Mouse (Mus musculus): Measurements from ENCODE around the gene Gm43191. TPM values are rescaled to one million over a fixed set of nuclear protein-coding genes. Genes with fewer than 3 reads are reported as not detected.
A peak's percentile ranks its signal among the peaks of the same experiment; 100 is the strongest.

Gene Gm43191
- polyA plus RNA-seq, 1 experiment: not detected

DNA sequence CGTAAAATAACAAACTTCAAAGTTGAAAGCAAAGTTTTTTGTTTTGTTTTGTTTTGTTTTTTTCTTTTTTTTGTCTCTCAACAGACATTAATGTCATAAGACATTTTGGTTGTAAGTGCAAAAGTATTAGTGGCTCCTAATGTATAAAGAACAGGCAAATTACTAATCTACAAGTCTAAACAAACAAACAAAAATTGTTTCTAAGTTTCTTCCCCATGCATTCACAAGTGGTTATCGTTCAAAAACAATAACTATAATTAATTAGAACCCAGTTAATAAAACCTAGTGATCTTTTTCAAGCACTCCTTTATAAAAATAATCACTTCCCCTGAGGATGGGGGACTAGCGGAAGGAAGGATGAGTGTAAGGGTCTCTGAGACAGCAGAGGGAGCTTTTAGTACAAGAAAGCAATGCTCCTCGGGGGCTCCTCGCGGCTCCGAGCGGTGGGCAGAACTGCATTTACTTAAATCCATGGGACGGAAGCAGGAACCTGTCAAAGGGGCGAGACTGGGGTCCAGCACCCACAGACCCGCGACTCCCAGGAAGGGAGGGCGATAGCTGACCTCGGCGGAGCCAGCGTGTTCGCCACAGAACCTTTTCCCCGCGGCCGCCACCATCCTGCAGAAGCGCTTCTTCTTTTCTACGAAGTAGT is 86.9 kb downstream of the Gm43191 start:
- Histone ChIP-seq H3K4me3 (replicated peaks) (peak overlapping the region; percentile 74), H3K4me1 (ENCODE audit: control insufficient read depth) (peaks cover 35% of the 10 kb centered on the region), H3K27me3 (ENCODE audit: control insufficient read depth) (no peaks in the 10 kb centered on the region), H3K9me3 (ENCODE audit: control insufficient read depth, low read length) (no peaks in the 10 kb centered on the region), H3K36me3 (ENCODE audit: control insufficient read depth) (peaks cover 47% of the 10 kb centered on the region)
- TF ChIP-seq GATA1 (IDR thresholded peaks at IDR 0.05; ENCODE audit: low read length): no peak
- no peak for TF ChIP-seq TAL1 (IDR thresholded peaks at IDR 0.05; ENCODE audit: low read length)

Other genes with a start within 250 kb of the Gm43191 start
- gene Rtca, start 173.1 kb downstream of the Gm43191 start, polyA plus RNA-seq (2012): 3.6 and 4.7 TPM in 2 replicates
- gene Dbt, start 168.2 kb downstream of the Gm43191 start, polyA plus RNA-seq (2012): 0.02 and 0.03 TPM in 2 replicates
- 0.01 TPM in 1 of 2 replicates, not detected in the other for gene Lrrc39, start 118.3 kb downstream of the Gm43191 start, polyA plus RNA-seq (2012)
- 1.1 and 1.4 TPM in 2 replicates for gene Sass6, start 86.3 kb downstream of the Gm43191 start, polyA plus RNA-seq (2012)
- gene Trmt13, start 66.7 kb downstream of the Gm43191 start, polyA plus RNA-seq (2012): 0.10 and 0.17 TPM in 2 replicates
- 0.30 and 0.52 TPM in 2 replicates for gene Mfsd14a, start 18.6 kb downstream of the Gm43191 start, polyA plus RNA-seq (2012)
- 0.55 and 0.71 TPM in 2 replicates for gene Slc35a3, start 31.6 kb upstream of the Gm43191 start, polyA plus RNA-seq (2012)
- gene Agl, start 126.9 kb upstream of the Gm43191 start, polyA plus RNA-seq (2012): not detected in 2 replicates
- gene Frrs1, start 178.2 kb upstream of the Gm43191 start, polyA plus RNA-seq (2012): 0.92 and 1.8 TPM in 2 replicates